Mouse (Mus musculus): ENCODE measurements around the gene Ccdc110.

DNA sequence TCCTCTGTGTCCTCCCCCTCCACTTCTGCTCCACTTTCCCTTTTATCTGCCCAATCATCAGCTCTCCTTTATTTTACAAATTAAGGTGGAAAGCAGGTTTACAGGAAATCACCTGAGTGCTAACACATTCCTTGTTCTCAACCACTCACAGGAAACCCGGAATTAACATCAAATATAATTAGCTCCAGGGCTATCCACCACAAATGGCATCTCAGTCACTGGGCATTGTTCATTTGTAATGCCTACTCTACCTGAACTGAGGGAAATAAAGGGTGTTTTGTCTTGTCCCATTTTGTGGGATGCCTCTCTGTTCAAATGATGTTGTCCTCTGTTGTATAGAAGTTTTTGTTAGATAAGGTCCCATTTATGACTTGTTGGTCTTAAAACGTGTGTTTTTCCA, 16.2 kb downstream of the Ccdc110 start:
- TF ChIP-seq CTCF (IDR thresholded peaks at IDR 0.05; ENCODE audit: control insufficient read depth, insufficient read depth, low read length) (no peak), POLR2A (IDR thresholded peaks at IDR 0.05; ENCODE audit: borderline replicate concordance, control insufficient read depth, low read depth, low read length) (no peak)
